Mouse (Mus musculus): ENCODE results near the gene Vps39.

Gene Vps39

GRCm38 (mm10) chr2:120352682-120353646 is at the start of gene Vps39:
Vps39 (minus strand) TSS chr2:120353137.
- DNase-seq (ENCODE audit: low spot score in 2 of 2) = peak; percentile 75 to 83

DNA sequence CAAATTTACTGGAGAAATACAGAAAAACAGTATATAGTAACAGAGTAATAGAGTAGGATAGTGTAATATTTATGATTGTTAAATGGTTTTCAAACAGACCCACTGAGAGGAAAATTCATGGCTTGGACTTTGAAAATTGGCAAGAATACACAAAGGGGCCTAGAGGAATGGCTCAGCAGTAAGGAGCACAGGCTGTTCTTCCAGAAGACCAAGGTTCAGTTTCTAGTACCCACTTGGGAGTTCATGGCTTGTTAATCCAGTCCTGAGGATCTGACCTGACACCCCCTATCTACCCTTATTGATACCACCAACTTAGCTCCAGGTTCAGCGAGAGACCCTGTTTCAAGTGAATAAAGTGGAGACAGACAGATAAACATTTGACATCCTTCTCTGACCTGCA is 45.0 kb upstream of the Vps39 start:
- DNase-seq (ENCODE audit: low spot score in 2 of 2) = no peak

- no peak for DNase-seq (ENCODE audit: low spot score in 2 of 2)
Measured at GRCm38 (mm10) chr2:120392406-120392805, 39.5 kb upstream of the Vps39 start.

GRCm38 (mm10) chr2:120390934-120391333 is 38.0 kb upstream of the Vps39 start:
- no peak for DNase-seq (ENCODE audit: low spot score in 2 of 2)

- no peak for DNase-seq (ENCODE audit: low spot score in 2 of 2)
Measured at GRCm38 (mm10) chr2:120389376-120389775, 36.4 kb upstream of the Vps39 start.

GRCm38 (mm10) chr2:120387291-120387690 is 34.4 kb upstream of the Vps39 start:
- DNase-seq (ENCODE audit: low spot score in 2 of 2) = no peak

- no peak for DNase-seq (ENCODE audit: low spot score in 2 of 2)
Measured at GRCm38 (mm10) chr2:120386264-120386663, 33.3 kb upstream of the Vps39 start.

DNA sequence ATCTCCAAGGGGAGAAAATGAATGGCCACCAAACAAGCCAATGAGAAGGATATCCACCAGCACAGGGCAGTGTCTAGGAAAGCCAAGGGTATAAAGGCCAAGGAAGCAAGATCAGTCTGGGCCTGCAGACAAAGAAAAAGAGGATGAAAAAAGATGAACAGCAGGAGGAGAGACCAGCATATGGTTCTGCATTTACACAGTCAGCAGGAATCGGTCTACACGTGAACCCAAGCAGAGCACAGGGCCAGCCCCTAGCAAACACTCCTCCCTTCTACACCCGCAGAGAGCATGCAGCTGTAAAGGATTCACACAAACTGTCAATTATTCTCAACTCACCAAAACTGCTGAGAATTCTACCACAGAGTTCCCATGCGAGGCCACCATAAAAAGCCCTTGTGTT is 20.9 kb upstream of the Vps39 start:
- no peak for DNase-seq (ENCODE audit: low spot score in 2 of 2)

- DNase-seq (ENCODE audit: low spot score in 2 of 2) = no peak
Measured at GRCm38 (mm10) chr2:120367416-120368207, 14.7 kb upstream of the Vps39 start.

DNA sequence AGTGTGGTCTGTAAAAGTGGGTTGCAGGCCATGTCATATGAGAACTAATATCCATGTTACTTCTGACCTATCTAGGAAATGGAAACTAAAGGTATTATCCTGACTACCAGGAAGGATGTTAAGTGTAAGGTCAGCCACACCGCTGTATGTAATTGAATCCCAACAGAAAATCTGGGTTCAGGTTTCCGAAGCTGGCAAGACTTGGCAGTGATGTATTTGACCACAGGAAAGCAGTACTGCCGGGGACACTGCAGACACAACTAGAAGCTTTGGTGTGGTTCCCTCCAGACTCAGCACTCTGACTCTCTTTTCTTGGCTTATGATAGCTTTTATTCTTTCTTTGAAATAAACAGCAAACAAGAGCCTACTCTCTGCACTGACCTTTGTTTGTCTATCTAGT is 13.6 kb upstream of the Vps39 start:
- no peak for DNase-seq (ENCODE audit: low spot score in 2 of 2)

DNA sequence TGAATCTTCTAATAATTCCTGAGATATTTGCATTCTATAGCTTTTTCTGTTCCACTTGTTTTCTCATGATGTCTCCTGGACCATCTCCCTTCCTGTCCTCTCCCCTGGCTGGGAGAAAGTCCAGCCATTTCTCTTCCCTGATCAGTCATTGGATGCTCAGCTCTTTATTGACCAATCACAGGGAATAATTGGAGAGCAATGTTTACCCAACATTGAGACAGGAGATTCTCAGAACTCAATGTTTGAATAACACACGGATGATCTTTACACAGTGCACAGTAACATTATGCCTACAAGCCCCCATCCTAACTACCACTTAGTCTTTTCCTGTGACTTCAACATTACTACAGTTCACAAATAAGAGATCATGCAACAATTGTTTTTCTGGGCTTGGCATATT is 7.5 kb upstream of the Vps39 start:
- DNase-seq (ENCODE audit: low spot score in 2 of 2) = no peak

GRCm38 (mm10) chr2:120351321-120351720 is 1.6 kb downstream of the Vps39 start:
- DNase-seq (ENCODE audit: low spot score in 2 of 2) = no peak

GRCm38 (mm10) chr2:120348120-120348519 is 4.8 kb downstream of the Vps39 start:
- no peak for DNase-seq (ENCODE audit: low spot score in 2 of 2)

DNA sequence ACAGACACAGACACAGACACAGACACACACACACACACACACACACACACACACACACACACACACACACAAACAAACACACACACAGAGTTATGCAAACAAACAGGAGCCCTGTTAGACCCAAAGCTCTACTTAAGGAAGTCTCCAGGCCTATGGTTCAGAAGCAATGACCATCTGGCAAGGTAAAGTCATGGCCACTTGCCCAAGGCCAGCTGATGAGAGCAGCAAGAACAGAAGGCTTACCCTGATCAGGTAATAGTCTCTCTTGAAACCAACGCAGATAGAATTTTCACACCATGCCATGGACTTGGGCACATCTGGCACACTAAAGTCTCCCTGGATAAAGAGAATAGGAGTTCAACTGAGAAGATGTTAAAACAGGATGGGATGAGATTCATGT is 11.2 kb downstream of the Vps39 start:
- no peak for DNase-seq (ENCODE audit: low spot score in 2 of 2)

- no peak for DNase-seq (ENCODE audit: low spot score in 2 of 2)
Measured at GRCm38 (mm10) chr2:120337886-120338285, 15.1 kb downstream of the Vps39 start.

GRCm38 (mm10) chr2:120331575-120331974 is 21.4 kb downstream of the Vps39 start:
- DNase-seq (ENCODE audit: low spot score in 2 of 2) = no peak

DNA sequence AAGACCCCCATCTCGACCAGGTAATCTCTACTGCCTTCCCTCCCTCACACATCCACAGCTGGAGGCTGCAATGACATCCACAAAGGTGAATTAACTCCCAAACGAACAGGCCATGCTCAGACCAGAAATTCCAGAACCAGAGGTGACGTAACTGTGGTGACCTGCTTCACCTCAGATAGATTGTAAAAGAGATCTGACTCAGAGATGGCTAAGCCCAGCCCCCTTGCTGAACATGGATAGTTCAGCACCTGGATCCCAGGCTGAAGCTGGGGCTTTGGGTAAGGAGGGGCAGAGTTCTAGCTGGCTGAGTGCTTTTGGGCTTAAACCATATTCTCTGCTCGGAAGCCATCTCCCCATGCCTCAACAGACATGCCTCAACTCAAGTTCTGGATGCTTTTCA is 37.9 kb downstream of the Vps39 start:
- no peak for DNase-seq (ENCODE audit: low spot score in 2 of 2)

GRCm38 (mm10) chr2:120314487-120314886 is 38.5 kb downstream of the Vps39 start:
- no peak for DNase-seq (ENCODE audit: low spot score in 2 of 2)

- no peak for DNase-seq (ENCODE audit: low spot score in 2 of 2)
Measured at GRCm38 (mm10) chr2:120313976-120314375, 39.0 kb downstream of the Vps39 start, which contains the start of gene Pla2g4f. Pla2g4f (minus strand) TSS chr2:120314165.

- DNase-seq (ENCODE audit: low spot score in 2 of 2) = no peak
Measured at GRCm38 (mm10) chr2:120312276-120312825, 40.6 kb downstream of the Vps39 start.

DNA sequence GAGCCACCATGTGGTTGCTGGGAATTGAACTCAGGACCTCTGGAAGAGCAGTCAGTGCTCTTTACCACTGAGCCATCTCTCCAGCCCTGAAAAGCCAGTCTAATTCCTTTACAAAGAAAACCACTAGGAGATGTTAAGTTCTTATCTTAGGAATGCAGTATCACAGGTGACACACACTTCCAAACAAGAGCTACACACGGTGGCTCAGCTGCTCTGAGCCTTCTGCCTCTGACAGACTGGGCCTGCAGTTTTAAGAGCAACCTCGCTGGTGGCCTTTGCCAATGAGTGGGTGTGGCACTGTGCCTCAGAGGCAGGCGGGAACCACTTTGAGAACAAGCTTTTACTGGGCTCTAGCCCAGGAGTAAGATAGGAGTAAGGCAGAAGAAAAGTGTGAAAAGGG is 48.8 kb downstream of the Vps39 start:
- no peak for DNase-seq (ENCODE audit: low spot score in 2 of 2)

GRCm38 (mm10) chr2:120301076-120301475 is 51.9 kb downstream of the Vps39 start:
- no peak for DNase-seq (ENCODE audit: low spot score in 2 of 2)
